Mouse (Mus musculus) hindbrain, embryonic 16.5 days (tissue): ENCODE data around the gene Gm4631. TPM values are rescaled to one million over a fixed set of nuclear protein-coding genes. Genes with fewer than 3 reads are reported as not detected.
"Not testable (repeated sequence)": the region's sequence is repeated elsewhere in the genome, so short reads cannot be mapped to it uniquely, and the experiment has no call there.

Source experiments
- ATAC-seq: fragments of 200-750 bp; cut with Nextera tagmentation; 2 replicates; pipeline ENCODE4 v1.8.0; 2017; ENCODE audit warnings: moderate TSS enrichment, moderate library complexity
- H3K27ac ChIP-seq: fragments of 300-500 bp; sonication (generic); 2 replicates; pipeline ENCODE4 v1.5.1; 2014; ENCODE audit warnings: low read depth, mild to moderate bottlenecking, control low read depth, low read length, moderate library complexity
- H3K27me3 ChIP-seq: fragments of 300-500 bp; sonication (generic); replicated peaks from 2 replicates; pipeline ENCODE4 v1.6.1; 2014; ENCODE audit warnings: low read length; ENCODE audit not compliant: control insufficient read depth, insufficient read depth
- H3K36me3 ChIP-seq: fragments of 300-500 bp; sonication (generic); 2 replicates; pipeline ENCODE4 v1.6.1; 2014; ENCODE audit warnings: mild to moderate bottlenecking, low read length, moderate library complexity, mixed read lengths; ENCODE audit not compliant: control insufficient read depth, insufficient read depth
- H3K4me1 ChIP-seq: fragments of 300-500 bp; sonication (generic); 2 replicates; pipeline ENCODE4 v1.6.1; 2014; ENCODE audit warnings: low read depth, low read length; ENCODE audit not compliant: control insufficient read depth, insufficient read depth
- H3K4me2 ChIP-seq: fragments of 300-500 bp; sonication (generic); 2 replicates; pipeline ENCODE4 v1.6.1; 2014; ENCODE audit warnings: mild to moderate bottlenecking, low read length, control low read depth, moderate library complexity
- H3K4me3 ChIP-seq: fragments of 300-500 bp; sonication (generic); 2 replicates; pipeline ENCODE4 v1.5.1; 2014; ENCODE audit warnings: mild to moderate bottlenecking, low read length, control low read depth, moderate library complexity
- H3K9ac ChIP-seq: fragments of 300-500 bp; sonication (generic); 2 replicates; pipeline ENCODE4 v1.6.1; 2014; ENCODE audit warnings: low read depth, mild to moderate bottlenecking, control low read depth, low read length, moderate library complexity
- H3K9me3 ChIP-seq: fragments of 300-500 bp; sonication (generic); 2 replicates; pipeline ENCODE4 v1.6.1; 2014; ENCODE audit warnings: mild to moderate bottlenecking, low read length, moderate library complexity; ENCODE audit not compliant: control insufficient read depth
- WGBS: fragments of 180-500 bp; shearing (Covaris S2); extraction: QIAGEN DNeasy Blood & Tissue Kit; methylation state at CpG from one replicate; pipeline ENCODE4 v1.1.7; 2014; 5-methylcytosine and 5-hydroxymethylcytosine counted together
- polyA plus RNA-seq: library from polyadenylated mRNA; unstranded; fragments of >200 nt; fragmentation: Nextera tagmentation; extraction: Ambion mirVana; gene quantifications from 2 replicates; pipeline ENCODE4 v1.2.1, GENCODE M21; 2015

The Gm4631 gene
- 17.6 and 18.0 TPM in 2 replicates for polyA plus RNA-seq

GRCm38 (mm10) chr2:175338097-175338496 is at the start of gene Gm4631:
TSS of gene Gm4631 (minus strand) at chr2:175338197.
- H3K9me3 ChIP-seq, H3K9ac ChIP-seq, H3K4me2 ChIP-seq, H3K27ac ChIP-seq, ATAC-seq, H3K36me3 ChIP-seq, H3K27me3 ChIP-seq, H3K4me3 ChIP-seq, H3K4me1 ChIP-seq: not testable (repeated sequence)
- WGBS = no CpG with 5 or more reads among the region's 8 CpGs

DNA sequence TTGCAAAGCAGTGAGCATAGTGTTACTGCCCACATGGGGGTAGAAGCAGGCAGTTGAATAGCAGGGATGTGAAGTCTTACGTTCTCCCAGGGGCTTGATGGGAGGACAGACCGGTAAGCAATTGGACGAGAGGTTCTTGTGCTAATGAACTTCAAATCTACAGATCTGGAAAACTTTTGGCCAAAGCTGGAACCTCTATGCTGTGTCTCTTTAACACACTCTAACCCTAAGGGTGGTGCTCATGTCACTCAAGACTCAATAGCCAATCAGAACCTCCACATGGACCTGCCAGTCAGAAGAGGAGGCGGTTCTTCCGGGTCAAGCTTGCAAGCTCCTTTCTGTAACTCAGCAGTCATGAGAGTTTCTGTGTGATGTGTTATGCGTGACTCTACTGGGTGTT is 34.1 kb upstream of the Gm4631 start, which contains the start of gene Zfp968:
Gene Zfp968, plus strand, starts transcription at position 301 of the 400 bp plus-strand sequence.
- not testable (repeated sequence) for H3K4me1 ChIP-seq, H3K4me3 ChIP-seq, H3K36me3 ChIP-seq, ATAC-seq, H3K9me3 ChIP-seq, H3K4me2 ChIP-seq, H3K27me3 ChIP-seq, H3K27ac ChIP-seq, H3K9ac ChIP-seq
- WGBS = no CpG with 5 or more reads among the region's 6 CpGs

DNA sequence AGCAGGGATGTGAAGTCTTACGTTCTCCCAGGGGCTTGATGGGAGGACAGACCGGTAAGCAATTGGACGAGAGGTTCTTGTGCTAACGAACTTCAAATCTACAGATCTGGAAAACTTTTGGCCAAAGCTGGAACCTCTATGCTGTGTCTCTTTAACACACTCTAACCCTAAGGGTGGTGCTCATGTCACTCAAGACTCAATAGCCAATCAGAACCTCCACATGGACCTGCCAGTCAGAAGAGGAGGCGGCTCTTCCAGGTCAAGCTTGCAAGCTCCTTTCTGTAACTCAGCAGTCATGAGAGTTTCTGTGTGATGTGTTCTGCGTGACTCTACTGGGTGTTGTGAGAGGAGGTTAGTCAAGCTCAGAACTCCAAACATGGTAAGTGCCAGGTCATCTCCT is 63.2 kb downstream of the Gm4631 start, which contains the start of gene Gm14440:
Gene Gm14440, plus strand, starts transcription at position 301 of the 400 bp plus-strand sequence.
- not testable (repeated sequence) for H3K27me3 ChIP-seq, H3K4me3 ChIP-seq, H3K36me3 ChIP-seq, H3K27ac ChIP-seq, ATAC-seq, H3K9ac ChIP-seq, H3K9me3 ChIP-seq, H3K4me1 ChIP-seq, H3K4me2 ChIP-seq
- WGBS = no CpG with 5 or more reads among the region's 6 CpGs

Other genes starting within 250 kb of the Gm4631 start
- 4.7 and 5.3 TPM in 2 replicates for gene Gm14399, start 196.2 kb downstream of the Gm4631 start, polyA plus RNA-seq
- 0.99 and 1.1 TPM in 2 replicates for gene Gm14443, start 162.3 kb downstream of the Gm4631 start, polyA plus RNA-seq
- 10.8 and 11.9 TPM in 2 replicates for gene Gm14391, start 131.3 kb downstream of the Gm4631 start, polyA plus RNA-seq
- not detected in 2 replicates for gene Gm14440, start 63.1 kb downstream of the Gm4631 start, polyA plus RNA-seq
- gene Zfp968, start 34.2 kb upstream of the Gm4631 start, polyA plus RNA-seq = 3.4 and 4.9 TPM in 2 replicates
- gene Gm4724, start 97.6 kb upstream of the Gm4631 start, polyA plus RNA-seq = 20.0 and 32.4 TPM in 2 replicates
- gene Zfp965, start 131.8 kb upstream of the Gm4631 start, polyA plus RNA-seq = 8.3 TPM in 2 replicates